Mouse (Mus musculus): ENCODE results near the gene Ptgr1.

Gene Ptgr1

DNA sequence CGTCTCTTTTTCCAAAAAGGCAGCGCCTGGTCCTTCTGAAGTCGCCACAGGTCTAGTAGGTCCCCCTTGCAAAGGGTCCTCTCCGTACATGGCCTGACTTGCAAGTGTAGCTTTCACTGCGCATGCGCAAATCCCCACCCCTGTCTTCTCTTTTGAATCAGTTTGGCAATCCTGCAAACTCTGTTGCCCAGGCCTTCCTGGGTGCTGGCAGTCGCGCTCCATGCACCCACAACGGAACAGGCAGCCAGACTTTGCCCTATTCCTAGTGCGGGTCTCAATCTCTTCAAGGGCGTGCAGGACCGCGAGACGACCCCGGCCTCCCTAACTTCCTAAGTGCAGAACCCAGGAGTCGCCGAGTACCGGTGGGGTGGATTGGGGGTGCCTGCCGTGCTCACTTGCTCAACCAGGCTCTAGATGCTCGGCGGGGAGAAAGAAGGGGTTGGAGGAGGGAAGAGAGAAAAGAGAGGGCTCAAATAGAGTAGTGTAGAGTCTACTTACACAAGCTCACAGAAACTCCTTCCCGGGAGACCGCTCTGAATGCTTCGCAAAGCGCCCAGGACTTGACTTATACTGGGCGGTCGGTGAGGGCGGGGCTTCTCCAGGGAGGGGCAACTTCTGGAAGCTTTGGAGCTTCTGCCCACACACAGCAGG is at the start of gene Ptgr1:
Gene Ptgr1, minus strand, starts transcription at position 580 of the 651 bp plus-strand sequence.
- in situ Hi-C loops (cut with MboI; ENCODE audit: unreplicated experiment in 2 of 2), result loop anchor here (5.0 to 25.0 kb wide), 8 partner anchors 48 to 1074 kb away; partner anchors contain the start of genes D630039A03Rik (in 1 of the 2), Ecpas (in 1 of the 2), Gng10 (in 1 of the 2) and Lpar1 (in 1 of the 2)

DNA sequence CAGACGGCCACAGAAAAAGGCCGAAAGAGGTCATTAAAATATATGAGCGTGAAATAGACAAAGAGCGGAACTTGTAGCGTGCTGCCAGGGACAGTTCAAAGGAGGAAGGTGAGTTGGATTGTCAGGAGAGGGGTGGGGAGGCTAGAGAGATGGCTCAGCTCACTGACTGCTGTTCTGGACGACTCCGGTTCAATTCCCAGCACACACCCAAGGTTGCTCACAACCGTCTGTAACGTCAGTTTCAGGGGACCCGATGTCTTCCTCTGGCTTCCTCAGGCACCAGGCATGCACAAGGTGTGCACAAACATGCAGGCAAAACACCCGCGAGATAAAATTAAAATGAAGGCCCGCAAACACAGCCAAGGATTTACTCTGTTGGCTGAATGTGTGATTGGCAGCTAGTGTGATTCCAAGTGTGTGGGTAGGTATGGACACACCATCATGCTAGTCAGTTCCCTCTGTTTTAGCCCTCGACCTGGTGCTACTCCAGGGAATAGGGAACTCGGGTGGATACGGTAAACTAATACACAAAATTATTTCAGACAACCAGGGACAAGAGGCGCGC is 48.9 kb upstream of the Ptgr1 start:
- in situ Hi-C loops (cut with MboI; ENCODE audit: unreplicated experiment in 2 of 2), result loop anchor here (5.0 to 25.0 kb wide), 4 partner anchors 34 to 949 kb away; partner anchors contain the start of genes Gm20503 (in 2 of the 2) and Ptgr1 (in 1 of the 2)

DNA sequence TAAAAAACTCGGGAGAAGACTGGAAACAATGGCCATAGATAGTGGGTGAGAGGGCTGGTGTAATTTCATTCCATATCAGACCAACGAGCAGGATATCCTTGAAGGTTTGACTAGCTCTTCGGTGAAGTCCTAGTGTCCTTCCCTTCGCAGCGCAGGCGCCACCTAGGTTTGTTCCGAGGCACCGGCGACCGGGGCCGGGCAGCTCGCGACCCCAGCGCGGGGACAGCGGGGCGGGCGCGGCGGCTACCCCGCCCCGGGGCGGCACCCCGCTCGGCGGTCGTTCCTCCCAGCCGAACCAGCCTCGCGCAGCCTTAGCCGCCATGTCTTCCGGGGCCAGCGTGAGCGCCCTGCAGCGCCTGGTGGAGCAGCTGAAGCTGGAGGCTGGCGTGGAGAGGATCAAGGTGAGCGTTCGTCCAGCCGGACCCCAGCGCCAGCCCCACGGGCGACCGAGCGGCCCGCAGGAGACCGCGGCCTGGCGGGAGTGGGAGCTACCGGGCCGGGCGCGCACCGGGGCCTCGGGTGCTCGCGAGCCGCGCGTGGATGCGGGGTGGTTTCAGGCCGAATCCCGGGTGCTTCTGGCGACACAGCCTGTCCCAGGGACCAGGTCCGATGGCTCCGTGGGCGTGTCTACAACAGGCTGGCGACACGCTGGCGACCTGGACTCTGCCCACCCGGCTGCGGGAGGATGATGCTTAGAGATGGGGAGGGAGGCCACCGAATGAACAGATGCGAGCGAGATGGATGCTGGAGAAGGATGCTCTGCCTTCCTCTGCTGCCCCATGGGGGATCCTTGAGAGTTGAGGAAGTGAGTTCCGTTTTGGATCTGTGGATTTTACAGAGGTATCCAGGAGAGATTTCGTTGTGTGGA is 48.2 kb upstream of the Ptgr1 start, which contains the start of gene Gng10:
Gene Gng10, plus strand, starts transcription at position 171 of the 868 bp plus-strand sequence.
- in situ Hi-C loops (cut with MboI; ENCODE audit: unreplicated experiment in 2 of 2), result loop anchor here (5.0 to 25.0 kb wide), 4 partner anchors 33 to 948 kb away; partner anchors contain the start of genes Gm20503 (in 2 of the 2) and Ptgr1 (in 1 of the 2)

DNA sequence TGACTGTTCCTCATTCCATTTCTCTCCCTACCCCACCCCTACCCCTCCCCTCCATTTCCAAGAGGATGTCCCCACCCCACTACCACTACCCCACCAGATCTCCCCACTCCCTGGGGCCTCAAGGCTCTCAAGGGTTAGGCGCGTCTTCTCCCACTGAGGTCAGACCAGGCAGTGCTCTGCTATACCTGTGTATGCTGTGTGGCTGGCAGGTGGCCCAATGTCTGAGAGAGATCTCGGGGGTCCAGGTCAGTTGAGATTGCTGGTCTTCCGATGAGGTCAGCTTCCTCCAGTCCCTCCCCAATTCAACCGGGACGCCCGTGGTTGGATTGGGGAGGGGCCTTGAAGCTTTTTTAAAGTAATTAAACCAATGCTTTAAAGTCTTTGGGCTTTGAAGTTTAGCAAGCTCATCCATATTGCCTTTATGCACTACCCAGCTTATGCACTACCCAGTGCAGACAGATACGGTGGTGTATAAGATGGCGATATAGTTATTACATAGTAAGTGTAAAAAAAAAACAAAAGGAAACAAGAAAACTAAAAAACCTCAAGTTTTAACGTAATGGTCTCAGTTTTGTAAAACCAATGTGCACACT is 47.5 kb upstream of the Ptgr1 start:
- in situ Hi-C loops (cut with MboI; ENCODE audit: unreplicated experiment in 2 of 2), result loop anchor here (10.0 to 25.0 kb wide), 3 partner anchors 50 to 947 kb away; partner anchors contain the start of gene Ptgr1 (in 1 of the 2)

DNA sequence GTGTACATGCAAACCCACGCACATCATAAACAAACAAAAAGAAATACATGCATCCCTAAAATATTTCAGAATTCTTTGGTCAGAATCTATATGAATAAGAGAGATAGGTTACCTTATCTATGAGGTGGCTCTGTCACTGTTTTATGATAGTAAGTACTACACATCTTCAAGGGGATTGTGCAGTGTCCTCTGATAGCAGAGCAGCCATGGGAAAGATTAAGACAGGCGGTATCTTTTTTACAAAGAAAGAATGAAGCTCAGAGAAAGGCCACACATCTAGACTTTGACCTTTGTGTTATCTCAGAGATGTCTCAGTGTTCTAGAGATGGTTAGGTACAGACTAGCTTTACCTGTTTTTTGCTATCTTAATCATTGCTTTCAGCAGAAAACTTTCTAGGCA is 30.0 kb upstream of the Ptgr1 start:
- in situ Hi-C loops (cut with MboI; ENCODE audit: unreplicated experiment in 2 of 2), result no loop called here

DNA sequence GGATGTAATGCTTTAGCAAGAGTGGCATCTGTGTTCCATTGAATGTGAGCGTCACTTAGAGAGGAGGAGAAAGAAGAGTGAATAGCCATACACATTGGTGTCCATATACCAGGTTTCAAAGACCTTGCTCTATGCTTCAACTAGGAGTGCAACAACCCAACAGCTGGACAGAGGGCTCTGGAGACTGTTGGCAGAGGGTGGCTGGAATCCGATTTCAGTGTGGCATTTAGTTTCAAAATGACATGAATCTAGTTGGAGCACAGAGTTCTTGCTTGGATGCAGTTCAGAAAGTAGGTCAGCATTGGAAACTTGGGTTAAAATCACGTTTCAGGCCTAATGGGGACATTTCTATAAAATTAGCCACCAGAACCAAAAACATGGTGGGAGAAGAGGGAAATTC is 28.3 kb upstream of the Ptgr1 start:
- in situ Hi-C loops (cut with MboI; ENCODE audit: unreplicated experiment in 2 of 2), result no loop called here

DNA sequence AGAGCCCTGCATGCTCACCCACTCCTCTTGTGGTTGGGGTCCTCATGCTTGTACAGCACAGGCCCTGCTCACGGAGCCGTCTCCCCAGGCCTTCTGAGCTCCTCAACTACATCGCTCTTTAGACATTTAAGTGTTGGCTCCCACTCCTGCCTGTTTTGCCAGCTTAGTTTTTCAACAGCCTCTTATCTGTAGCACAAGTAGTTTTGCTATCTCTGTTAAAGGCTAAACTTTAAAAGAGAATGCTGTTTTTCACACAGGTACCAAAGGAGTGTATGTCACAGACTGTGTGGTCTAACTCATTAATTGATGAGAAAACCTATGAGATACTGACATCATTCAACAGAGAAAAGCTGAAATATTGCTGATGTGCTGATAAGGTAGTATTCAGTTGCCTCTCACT is 24.5 kb upstream of the Ptgr1 start:
- in situ Hi-C loops (cut with MboI; ENCODE audit: unreplicated experiment in 2 of 2), result no loop called here

DNA sequence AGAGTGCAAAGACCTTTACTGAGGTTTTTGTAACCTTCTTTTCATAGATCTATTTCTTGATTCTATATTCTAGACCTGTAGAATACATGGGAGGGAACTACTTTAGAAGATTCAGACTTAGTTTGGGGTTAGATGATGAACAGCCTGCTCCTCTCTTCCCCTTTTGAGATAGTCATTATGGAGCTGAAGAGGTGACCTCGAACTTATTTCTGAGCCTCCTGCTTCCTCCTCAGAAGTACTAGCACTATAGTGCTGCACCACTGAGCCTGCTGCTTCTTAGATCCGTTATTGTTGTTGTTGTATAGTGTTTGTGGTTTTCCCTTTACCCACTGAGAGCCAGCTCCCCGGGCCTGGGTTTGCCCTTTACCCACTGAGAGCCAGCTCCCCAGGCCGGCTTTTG is 22.8 kb upstream of the Ptgr1 start:
- in situ Hi-C loops (cut with MboI; ENCODE audit: unreplicated experiment in 2 of 2), result loop anchor here (10.0 kb wide), 3 partner anchors 175 to 555 kb away; partner anchors contain the start of gene Ugcg (in 1 of the 2)

DNA sequence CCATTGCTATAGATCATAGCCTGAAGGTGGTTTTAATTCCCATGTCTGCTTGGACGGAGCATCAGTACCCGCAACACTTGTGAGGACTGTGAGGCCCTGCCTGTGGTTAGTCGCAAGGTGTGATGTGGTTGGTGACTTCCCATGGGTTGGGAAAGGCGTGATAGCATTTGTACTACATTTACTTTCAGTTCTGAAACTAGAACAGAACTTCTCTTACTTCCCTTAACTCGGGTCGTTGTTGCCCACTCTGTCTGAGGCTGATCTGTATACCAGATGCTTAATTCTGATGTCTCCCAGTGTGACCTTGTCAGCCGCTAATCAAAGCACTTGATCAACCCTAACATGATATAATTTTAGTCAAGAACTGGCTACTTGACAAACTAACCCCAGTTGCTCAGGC is 22.3 kb upstream of the Ptgr1 start:
- in situ Hi-C loops (cut with MboI; ENCODE audit: unreplicated experiment in 2 of 2), result loop anchor here (10.0 kb wide), 3 partner anchors 176 to 556 kb away; partner anchors contain the start of gene Ugcg (in 1 of the 2)

DNA sequence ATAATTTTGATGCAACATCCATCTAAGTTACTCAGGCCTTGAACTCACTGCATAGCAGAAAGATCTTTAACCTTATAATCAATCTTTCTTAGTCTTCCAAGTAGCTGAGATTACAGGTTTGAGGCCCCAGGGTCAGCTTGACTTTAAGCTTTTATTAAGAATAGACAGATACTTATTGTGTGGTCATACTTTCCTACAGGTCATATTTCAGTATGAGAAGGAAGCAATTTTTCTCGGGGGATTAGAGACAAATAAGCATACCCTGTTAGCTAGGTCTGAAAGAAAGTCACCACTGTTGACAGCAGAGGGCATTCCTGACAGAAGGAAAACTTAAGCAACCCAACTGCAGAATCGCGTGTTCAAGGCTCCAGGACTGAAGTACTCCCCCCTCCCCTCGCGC is 21.1 kb upstream of the Ptgr1 start:
- in situ Hi-C loops (cut with MboI; ENCODE audit: unreplicated experiment in 2 of 2), result loop anchor here (10.0 kb wide), 3 partner anchors 177 to 557 kb away; partner anchors contain the start of gene Ugcg (in 1 of the 2)

DNA sequence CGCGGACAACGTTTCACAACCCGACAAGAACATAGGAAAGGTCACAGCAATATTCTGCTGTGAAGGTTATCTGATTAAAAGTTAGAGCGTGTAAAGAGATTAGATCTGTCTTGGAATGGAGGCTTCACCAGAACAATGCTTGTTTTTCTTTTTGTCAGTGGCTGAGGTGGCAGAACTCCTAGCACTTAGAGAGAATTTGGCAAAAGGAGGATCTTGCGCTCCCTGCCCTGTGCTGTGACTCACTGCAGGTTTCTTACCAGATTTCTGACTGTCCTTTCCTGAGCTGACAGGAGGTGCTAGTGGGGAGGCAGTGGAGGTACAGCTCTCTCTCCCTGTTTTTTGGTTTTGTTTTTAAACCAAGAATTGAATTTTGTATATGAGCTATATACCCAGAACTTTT is 20.1 kb upstream of the Ptgr1 start:
- in situ Hi-C loops (cut with MboI; ENCODE audit: unreplicated experiment in 2 of 2), result loop anchor here (10.0 kb wide), 3 partner anchors 178 to 558 kb away; partner anchors contain the start of gene Ugcg (in 1 of the 2)

DNA sequence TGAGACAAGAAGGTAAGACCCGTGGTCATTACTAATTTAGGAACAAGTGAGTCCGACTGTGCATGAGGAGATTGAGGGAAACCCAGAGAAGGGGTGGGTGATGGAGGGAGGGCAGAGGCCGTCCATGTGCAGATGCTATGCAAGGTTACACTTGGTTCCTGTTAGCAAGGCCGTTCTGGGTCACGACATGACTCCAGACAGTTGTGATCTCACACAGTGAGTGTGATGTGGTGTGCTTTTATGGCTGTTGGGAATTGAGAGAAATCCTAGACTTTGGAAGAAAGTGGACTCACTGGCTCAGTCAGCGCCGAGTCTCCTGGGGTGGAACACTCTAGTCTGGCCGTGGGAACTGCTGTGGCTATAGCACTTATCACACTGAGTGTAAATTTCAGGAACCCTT is 19.3 kb upstream of the Ptgr1 start:
- in situ Hi-C loops (cut with MboI; ENCODE audit: unreplicated experiment in 2 of 2), result loop anchor here (10.0 kb wide), 3 partner anchors 179 to 559 kb away; partner anchors contain the start of gene Ugcg (in 1 of the 2)

DNA sequence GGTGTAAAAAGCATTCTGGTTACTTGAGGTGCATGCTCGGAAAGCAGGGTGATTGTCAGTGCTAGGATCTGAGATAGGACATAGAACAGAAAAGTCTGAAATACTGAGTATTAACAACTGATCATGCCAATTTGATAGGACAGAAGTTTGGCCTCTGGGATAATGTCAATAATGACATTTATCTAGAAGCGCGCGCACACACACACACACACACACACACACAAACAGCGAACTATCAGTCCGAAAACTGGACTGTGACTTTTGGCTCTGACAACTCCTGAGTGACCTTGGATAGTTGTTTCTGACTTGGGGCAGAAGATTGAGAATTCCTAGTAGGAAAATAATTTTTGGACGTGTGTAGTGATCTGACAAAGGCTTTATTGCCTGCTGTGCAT is 16.9 kb upstream of the Ptgr1 start:
- in situ Hi-C loops (cut with MboI; ENCODE audit: unreplicated experiment in 2 of 2), result loop anchor here (5.0 to 10.0 kb wide), 4 partner anchors 33 to 561 kb away; partner anchors contain the start of genes Gng10 (in 2 of the 2) and Ugcg (in 1 of the 2)

DNA sequence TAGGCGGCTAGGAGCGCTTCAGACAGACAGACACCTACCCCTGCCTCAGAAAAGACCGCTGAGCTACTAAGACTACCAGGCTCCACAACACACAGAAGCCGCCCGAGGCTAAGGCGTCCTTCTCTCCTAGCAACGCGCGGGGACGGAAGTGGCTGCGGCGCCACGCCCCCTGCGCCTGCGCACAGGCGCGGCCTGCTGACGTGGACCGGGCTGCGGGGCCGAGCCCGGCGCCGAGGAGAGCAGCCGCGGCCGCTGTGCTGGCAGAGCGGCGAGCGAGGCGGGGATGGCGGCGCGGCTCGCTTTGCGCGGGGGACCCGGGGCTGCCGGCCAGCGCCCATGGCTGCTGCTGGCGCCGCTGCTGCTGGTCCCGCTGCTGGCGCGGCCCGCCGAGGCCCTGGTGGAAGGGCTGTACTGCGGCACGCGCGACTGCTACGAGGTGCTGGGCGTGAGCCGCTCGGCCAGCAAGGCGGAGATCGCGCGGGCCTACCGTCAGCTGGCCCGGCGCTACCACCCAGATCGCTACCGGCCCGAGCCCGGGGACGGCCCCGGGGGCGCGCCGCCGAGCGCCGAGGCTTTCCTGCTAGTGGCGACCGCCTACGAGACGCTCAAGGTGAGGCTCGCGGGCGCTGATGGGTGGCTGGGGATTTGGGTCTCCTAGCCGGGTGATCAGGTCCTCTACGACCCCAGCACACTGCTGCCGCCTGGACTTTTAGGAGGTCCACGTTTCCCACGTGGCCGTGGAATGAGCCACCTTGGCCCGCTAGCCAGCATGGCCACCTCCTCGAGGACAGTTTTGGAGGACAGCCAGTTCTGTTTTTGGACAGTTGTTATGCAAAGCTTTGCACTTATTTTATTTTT is 16.3 kb upstream of the Ptgr1 start, which contains the start of gene Gm20503:
Gene Gm20503, plus strand, starts transcription at position 263 of the 858 bp plus-strand sequence.
- in situ Hi-C loops (cut with MboI; ENCODE audit: unreplicated experiment in 2 of 2), result loop anchor here (5.0 to 10.0 kb wide), 4 partner anchors 34 to 562 kb away; partner anchors contain the start of genes Gng10 (in 2 of the 2) and Ugcg (in 1 of the 2)

DNA sequence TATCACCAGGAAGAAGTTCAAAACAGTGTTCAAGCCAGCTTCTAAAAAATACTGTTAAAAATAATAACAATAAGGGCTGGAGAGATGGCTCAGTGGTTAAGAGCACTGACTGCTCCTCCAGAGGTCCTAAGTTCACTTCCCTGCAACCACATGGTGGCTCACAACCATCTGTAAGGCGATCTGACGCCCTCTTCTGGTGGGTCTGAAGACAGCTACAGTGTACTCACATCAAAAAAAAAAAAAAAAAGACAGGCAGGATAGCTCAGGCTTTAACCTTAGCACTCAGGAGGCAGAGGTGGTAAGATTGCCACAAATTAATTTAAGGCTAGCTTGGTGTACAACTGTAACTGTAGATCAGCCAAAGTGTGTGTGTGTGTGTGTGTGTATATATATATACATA is 13.7 kb upstream of the Ptgr1 start:
- in situ Hi-C loops (cut with MboI; ENCODE audit: unreplicated experiment in 2 of 2), result loop anchor here (5.0 to 10.0 kb wide), 4 partner anchors 37 to 564 kb away; partner anchors contain the start of genes Gng10 (in 2 of the 2) and Ugcg (in 1 of the 2)

DNA sequence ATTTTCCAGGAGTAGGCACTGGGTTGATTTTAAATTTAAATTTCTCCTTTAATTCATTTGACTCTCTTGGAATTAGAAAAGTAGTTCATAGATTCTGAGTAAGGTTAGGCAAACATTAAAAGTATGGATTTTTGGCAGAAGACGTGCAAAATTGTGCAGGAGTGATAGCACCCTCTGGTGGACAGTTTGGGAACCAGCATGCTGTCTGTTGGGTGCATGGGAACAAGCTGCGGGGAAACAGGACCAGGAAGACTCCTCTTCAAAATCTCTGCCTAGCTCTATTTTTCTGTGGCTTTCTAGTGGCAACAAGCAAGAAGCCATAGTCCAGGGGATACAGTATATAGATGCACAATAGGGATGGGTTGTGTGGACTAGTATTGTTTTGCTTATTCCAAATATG is 12.8 kb upstream of the Ptgr1 start:
- in situ Hi-C loops (cut with MboI; ENCODE audit: unreplicated experiment in 2 of 2), result loop anchor here (5.0 to 25.0 kb wide), 11 partner anchors 38 to 1087 kb away; partner anchors contain the start of genes Gng10 (in 2 of the 2), D630039A03Rik (in 1 of the 2), Lpar1 (in 1 of the 2) and Ugcg (in 1 of the 2)

DNA sequence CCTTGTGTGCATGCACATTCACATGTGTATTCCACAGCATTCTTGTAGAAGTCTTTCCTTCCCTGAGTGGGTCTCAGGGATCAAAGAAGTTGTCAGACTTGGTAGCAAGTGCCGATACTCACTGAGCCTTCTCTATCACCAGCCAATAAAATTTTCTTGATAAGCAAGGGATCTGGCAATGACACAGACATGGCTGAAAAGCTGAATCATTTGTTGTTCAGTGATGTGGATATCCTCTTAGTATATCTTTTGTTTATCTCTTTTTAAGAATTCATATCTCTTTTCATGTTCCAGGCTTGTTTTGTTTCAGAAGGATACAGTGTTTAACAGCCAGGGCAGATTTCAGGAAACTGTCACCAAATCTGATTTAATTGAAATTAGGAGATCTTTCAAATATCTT is 11.8 kb upstream of the Ptgr1 start:
- in situ Hi-C loops (cut with MboI; ENCODE audit: unreplicated experiment in 2 of 2), result loop anchor here (10.0 to 25.0 kb wide), 7 partner anchors 436 to 1086 kb away; partner anchors contain the start of genes D630039A03Rik (in 1 of the 2) and Lpar1 (in 1 of the 2)

DNA sequence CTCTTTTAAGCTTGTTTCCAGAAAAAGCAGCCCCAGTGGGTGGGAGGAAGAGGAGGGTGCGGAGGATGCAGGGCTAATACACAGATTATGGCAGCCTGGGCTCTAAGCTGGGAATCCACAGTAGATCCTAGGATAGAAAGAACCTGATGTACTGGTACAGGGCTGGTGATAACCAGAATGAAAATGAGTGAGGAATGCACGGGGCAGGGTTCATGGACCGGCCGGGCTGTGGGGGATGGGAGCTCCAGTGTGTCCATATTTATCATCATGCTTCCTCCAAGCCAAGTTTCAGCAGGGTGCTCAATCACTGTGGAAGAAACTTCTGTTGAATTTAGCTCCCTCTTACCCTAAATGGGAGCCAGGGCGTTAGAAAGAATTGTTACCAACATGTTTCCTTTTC is 10.2 kb upstream of the Ptgr1 start:
- in situ Hi-C loops (cut with MboI; ENCODE audit: unreplicated experiment in 2 of 2), result loop anchor here (10.0 to 25.0 kb wide), 7 partner anchors 435 to 1085 kb away; partner anchors contain the start of genes D630039A03Rik (in 1 of the 2) and Lpar1 (in 1 of the 2)

All from v-Abl transformed pro-B cells (cell line).